Mouse (Mus musculus): Measurements from ENCODE around the gene Aanat.

The Aanat gene

DNA sequence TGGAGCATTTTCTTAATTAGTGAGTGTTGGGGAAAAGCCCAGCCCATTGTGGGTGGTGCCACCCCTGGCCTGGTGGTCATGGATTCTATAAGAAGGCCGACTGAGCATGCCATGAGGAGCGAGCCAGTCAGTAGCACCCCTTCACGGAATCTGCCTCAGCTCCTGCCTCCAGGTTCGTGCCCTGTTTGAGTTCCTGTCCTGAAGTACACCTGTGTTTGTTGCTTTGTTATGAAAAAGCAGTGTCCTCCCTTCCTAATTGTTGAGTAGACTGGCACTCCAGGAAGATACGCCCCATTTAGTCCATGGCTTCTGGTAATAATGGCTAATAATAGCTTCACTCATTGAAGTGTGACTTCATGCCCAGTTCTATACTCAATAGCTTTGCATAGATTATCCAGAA lies at the start of gene Aanat:
Gene Aanat, plus strand, starts transcription at position 123 of the 400 bp plus-strand sequence.
- no peak for DNase-seq

DNA sequence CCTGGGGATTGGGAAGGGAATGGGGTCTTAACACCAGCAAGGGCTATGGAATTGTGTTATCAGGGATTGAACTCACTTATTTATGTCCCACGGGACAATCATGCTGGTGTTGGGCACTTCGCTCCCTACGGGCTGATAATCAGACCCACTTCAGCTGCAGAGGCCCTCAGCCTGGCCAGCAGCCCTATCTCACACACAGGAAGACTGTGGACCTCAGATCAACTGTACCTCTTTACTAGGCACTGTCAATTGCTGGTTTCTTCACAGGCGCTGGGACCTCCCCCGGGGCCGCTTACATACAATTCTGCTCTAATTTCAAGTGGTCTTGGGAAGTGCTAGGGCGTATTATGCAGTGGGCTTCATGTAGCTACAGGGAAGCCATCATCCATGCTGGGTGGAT lies 49.5 kb upstream of the Aanat start:
- DNase-seq: no peak

DNA sequence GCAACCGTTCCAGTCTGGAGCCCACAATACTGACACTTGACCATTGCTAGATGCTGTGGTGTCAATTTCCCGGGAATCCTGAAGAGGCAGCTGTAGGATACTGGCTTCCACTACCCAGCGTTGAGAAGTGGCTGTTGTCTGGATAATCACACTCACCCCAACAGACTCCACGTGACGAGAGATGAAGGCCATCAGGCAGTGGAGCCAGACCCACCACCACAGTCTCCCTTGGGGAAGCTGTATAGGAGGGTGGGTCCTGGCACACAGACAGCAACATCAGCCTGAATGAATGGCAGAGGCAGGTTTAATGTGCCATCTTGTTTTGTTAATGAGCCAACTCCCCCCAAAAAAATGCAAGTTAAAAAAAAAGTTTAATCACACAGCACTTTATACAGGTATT lies 48.8 kb upstream of the Aanat start:
- no peak for DNase-seq

DNA sequence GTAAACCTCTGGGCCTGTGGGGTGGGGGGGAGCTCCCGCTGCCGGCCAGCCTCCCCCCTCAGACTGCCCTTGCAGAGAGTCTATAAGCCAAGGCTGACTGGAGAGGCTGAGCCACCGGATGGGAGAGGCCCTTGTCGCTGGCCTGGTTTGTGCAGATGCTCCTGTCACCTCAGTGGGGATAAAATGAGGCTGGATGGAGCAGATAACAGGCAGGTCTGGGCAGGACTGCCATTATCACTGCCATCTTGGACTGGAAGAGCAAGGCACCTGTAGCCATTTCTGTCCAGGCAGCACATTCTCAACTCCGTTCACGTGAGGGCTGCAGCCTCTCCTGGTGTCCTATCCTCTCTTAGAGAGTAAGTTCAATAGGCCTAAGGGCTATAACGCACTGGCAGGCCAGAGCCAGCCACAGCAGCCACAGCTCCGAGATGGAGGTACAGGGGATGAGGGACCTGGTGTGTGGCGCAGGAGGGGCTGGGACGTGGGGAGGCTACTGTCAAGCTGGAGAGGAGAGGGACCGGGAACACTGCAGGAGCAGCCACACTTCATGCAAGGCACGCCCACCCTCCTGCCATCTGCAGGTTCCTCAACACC lies 48.0 kb upstream of the Aanat start:
- no peak for DNase-seq

DNA sequence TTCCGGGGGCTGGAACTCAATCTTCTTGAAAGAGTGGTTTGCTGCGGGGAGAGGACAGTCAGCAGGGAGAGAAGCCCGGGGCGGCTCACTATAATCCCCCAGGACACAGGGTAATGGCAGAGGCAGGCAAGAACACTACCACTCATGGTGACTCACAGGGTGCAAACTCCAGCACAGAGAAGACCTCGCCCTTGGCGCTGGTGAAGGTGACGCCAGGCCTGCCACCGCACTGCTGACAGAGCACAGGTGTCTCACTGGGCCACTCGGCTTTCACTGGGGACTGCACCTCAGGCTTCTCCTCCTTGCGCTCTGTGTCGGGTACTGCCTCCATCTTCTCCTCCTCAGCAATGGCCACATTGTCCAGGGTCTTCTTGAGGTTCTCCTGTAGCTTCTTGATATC lies 45.0 kb upstream of the Aanat start:
- no peak for DNase-seq

DNA sequence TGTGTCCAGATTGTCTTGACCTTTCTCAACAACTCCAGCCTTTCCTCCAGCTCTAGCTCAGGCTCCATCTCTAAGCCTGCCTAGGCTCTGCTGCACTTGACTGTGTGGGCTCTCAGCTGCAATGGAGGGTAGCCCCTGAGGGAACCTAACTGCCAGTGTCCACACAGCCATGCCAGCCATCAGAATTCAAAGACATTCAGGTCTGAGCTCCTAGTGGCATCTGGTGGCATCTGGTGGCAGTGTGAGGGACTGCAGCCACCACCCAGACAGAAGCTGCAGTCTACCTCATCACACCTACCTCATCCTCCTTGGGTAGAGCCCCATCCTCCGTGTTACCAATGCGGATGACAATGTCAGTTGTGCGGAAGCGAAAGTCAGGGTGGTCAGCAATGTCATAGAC lies 43.1 kb upstream of the Aanat start:
- DNase-seq: peak; percentile 71

DNA sequence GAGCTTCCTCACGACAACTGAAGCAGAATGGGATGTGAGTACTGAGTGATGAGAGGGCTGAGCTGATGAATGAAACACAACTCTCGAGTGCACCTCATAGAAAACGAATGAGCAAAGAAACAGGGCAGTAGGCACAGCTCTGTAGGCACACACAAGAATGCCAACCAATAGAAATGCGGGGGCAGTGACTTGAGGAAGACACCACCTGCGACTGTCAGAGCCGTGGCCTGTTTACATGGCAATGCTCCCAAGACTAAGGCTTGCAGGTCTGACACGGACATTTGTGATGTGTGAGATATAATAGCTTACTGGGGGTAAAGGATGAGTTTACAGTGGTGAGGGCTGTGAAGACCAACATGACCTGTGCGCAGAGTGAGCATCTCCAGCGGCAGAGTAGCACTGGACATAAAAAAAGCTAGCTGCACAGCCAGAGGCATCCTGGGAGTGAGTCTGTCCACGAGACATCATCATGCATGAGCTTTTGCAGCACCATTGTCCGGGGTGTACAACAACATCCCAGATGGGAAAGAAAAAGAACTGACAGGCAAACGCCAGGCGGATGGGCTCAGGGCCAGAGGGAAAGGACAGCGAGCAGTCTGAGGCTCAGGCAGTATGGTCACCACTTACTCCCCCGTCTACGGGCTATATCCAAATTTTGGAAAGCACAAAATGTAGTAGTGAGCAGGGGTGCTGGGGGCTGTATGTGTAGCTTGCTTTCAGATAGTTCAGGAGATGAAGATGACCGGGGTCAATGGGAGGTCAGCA lies 38.8 kb upstream of the Aanat start:
- DNase-seq: no peak

DNA sequence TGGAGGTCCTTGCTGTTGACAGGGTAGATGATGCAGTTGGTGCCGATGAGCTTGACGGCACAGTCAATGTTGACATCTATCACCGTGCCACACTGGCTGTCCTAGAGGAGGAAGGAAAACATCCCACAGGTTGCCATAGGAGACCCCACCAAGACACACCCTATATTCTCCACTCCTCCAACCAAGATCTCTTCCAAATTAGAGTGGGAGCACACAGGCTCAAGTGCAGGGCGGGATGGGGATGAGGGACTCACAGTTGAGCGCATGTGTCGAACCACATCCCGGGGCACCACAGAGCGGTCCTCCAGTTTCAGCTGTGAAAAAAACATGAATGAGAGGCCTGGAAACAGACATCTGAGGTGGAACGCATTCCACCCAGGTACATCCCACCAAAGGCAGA lies 37.5 kb upstream of the Aanat start:
- DNase-seq: no peak

DNA sequence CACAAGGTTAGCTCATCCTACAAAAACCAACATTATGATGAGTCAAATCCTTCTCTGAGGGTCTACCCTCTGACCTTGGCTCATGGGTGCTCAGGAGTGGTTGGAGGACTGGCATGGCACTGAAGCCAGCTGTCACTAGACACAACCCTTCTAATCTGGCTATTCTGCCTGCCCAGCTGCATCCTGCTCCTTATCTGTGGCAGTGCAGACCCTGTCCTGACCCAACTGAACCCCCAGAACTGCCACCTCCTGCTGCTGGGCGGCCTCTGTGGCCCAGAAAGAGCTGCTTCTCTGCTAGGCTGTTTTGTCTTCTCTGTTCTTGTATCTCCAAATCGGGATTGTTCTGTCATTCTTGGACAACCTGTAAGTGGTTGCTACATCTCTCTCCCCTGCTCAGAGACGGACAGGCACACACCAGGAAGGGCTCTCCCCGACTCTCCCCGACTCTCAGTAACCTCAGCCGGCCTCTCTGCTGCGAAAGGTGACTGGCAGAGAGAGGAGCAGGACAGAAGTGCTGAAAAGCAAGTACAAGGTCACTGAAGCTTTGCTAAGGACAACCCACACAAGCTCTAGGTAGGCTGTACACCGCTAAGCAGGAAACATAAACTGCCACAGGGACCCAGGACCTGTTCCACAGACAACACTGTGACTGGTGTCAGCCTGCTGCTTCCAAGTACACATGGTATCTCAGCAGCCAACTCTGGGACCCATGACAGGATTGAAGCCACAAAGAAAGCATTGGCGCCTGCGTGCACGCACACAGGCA lies 36.8 kb upstream of the Aanat start:
- DNase-seq: no peak

DNA sequence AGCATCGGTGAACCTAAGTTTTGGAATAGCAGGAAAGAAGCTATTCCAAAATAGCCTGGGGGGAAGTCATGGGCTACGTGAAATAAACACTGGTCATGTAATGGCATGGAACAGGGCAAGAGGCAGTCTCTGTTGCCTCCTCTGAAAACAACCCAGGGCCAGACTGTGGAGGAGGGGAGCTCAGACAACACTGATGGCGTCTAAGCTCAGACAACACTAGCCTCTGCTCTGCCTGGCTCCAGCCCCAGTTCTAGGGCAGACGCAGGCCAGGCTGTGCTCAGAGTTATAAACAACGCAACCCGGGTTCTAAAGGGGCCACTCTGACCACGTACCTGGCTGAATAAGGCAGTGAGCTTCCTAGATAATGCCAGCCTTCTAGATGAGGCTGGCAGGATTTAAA lies 35.5 kb upstream of the Aanat start:
- DNase-seq: peak; percentile 41

DNA sequence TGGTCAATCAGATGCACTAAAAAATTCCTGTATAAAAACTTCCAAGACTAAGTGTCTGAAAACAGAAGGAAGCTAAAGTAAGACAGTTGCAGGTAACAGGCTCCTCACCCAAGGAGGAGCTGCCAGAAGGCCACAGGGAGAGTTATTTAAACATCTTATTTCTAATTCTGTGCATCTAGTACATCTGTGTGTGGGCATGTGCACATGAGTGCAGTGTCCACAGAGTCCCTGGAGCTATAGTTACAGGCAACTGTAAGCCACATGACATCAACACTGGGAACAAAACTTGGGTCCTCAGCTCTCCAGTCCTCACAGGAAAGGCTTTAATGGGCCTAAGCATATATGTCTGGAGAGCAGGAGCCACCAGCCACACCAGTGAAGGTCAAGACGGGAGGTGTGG lies 34.0 kb upstream of the Aanat start:
- no peak for DNase-seq

DNA sequence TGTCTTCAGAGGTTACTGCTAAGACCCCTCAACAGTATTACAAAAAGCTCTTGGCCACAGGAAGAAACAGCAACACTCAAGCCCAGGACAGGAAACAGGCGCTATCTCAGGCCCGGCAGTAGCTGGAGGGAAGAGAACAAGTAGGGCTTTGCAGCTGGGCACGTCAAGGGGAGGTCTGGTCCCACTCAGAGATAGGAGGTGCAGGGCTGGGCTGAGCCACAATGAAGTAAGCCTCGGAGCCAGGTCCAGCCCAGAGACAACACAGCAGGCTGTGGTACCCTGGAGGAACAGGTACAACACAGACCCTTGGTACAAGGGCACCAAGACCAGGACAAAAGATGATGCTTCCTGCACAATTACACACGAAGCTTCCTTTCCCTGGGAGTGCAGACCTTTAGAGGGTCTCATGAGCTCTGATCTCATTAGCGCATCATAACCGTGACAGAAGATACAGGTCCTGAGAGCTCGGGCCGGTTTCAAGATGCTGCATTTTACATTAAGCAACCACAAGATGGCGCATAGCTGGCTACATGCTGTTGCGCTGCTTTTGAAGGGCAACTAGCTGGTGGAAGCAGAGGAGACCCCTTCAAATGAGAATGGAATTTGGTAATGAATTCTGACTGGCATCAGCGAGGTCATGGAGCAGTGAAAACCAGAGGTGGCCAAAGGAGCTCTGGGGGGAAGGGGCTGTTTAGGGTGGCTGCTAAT lies 31.9 kb upstream of the Aanat start:
- DNase-seq: peak; percentile 58

DNA sequence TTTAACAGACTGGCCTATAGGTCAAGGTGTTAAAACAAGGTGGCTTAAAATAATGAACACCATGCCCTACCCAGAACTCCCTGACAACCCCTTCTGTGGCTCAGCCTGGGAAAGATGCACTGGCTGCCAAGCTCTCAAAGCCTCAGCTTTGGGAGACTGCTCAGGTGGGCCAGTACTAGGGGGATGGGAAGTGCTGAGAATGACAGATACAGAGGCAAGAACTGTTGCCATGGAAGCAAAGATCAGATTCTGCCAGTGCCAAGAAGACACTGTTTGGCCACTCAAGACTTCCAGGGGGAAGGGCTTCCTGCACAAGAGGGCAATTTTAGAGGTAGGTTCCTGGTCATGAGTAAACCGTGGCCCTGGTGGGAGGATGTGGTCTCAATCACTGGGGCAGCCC lies 30.7 kb upstream of the Aanat start:
- no peak for DNase-seq

DNA sequence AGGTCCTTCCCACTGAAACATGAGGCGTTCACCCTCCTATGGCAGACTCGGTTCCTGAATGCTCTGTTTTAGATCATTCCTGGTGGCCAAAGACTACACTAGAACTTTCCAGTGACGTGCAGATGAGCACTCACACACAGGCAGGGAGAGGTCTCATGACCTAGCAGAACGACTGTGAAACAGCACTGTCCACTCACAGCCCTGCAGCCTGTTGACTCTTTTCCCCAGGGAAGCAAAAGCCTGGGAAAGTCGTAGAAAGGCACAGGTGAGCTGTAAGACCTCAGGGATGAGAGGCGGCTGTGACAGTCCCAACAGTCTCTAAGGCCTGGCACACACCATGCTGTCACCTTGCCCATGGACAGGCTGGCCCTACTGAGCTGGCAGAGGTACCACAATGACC lies 29.9 kb upstream of the Aanat start:
- no peak for DNase-seq

DNA sequence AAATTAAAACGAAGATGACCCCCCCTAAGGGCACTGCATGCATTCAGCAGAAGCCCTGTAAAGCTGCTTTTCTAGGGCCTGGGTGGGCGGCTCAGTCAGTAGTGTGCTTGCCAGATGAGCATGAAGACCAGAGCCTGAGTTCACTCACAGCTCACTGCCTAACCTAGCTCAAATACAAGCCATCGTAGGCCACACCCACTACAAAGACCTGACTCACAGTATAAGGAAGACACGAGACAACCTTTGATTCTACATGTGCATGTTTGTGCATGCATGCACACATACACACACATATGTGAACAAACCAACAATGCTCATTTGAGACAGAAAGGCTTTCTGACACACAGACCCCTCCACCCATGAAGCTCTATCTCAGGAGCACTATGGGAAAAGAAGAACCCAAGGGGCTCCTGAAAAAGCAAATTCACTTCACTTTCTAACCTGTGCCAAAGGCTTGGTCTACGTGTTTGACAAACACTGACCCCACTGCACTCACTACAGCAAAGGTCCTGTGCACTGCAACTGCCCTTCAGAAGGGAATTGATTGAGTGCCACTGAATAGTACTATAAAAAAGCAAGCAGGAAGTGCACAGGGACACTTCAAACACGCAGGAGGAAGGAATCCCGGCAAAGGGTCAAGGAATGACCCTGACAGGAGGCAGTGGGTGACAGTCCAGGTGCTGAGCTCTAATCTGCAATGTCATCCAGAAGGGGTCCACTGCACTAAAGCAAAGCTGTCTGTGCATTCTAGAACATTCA lies 20.8 kb upstream of the Aanat start:
- DNase-seq: no peak

DNA sequence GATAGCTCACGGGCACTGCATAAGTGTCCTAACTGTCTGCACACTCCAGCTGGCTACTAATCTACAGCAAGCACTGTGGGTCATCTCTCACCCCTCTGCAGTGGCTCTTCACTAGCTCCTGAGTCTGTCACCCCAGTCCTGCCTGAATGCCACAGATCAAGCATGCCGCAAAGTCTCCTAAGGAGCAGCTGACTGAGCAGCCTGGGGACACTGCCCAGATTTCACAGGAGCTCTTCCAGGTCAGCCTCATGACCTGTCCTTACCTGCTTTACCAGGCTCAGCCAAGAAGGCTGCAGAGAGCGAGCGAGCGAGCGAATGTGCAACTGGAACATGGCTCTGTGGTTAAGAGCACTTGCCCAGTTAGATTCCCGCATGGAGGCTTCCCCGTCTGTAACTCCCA lies 18.7 kb upstream of the Aanat start:
- no peak for DNase-seq

DNA sequence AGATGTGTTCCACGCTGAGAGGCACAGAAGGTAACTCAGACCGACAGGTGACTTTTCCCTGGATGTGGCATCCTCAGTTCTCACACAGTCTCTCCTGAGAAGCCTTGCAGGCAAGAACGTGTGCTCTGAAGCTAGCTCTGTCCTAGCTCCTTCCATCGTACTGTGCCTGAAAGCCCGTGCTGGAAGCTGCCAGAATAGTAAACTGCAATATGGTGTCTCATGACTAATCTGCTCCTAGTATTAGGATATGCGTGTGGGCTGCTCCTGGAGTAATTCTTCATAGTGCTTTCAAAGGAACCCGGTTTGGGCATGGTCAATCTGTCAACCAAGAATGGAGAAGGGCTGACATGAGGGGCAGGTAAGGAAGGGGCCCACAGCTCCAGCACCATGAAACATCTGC lies 15.4 kb upstream of the Aanat start:
- DNase-seq: no peak

DNA sequence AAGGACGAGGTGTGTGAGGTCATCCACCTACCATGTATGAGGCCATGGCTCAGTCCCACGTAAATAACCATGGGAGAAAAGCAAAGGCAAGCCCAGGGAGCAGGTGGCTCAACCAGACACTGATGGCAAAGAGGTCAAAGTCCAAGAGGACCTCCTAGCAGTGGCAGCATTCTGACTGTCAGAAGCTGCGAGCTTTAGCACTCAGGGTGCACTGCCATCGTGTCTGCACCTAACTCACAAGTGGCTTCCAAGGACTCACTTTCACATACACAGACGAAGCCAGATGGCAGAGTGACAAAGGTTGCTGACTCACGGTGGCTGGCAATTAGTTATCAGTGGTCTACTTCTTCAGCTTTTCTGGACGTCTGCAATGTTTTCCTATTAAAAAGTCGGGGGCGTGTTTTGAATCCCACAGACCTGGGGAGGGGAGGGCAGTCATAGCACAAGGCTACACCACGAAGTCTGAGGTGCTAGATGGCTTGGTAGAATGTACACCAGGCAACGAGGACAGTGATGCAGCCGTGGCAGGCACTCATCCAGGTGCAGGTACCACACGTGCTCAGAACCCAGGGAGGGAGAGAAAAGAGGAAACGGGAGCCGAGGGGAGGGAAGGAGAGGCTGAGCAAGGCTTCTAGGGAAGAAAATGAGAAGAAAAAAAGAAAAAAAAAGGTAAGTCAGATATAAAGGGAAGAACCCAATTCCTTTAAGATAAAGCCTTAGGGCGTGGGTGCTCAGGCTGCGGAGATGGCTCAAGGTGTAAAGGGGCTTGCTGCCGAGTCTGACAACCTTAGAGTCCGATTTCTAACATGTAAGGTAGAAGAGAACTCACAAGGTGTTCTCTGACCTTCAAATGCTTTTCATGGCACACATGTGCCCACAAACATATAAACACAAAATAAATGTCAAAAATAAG lies 14.2 kb upstream of the Aanat start:
- DNase-seq: no peak

DNA sequence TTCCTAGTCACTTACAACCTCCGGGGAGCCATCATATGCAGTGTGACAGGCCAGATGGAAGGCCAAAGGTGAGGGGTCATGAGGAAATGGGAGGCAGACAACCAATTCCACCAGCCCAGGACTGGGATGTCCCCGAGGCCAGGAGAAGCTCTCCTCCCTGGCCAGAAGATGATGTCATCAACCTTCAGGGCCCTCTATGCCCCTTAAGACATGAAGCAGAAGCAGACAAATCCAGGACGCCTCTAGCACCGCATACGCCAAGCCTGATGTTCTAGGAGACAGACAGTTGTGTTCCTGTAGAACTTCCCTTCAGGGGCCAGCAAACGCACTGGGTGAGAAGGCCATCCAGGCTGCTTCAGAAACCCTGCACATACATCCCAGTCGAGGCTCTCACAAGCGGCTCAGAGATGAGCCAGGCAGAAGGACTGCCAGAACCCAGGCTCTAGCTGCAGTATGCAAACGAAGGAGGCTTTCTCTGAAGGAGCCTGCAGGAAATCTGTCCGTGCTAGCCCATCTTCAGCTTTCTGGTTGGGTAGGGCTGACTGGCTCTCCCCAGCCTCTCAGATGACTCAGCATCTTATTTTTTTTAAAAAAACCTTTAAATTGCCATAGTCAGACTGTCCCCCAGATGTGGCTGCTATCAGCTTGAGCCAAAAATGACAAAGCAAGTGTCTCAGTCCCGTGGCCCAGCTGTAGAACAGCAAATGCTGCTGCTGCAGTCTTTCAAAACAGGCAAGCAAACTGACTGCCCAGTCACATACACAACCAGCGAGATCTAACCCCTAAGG lies 13.3 kb upstream of the Aanat start:
- DNase-seq: no peak

DNA sequence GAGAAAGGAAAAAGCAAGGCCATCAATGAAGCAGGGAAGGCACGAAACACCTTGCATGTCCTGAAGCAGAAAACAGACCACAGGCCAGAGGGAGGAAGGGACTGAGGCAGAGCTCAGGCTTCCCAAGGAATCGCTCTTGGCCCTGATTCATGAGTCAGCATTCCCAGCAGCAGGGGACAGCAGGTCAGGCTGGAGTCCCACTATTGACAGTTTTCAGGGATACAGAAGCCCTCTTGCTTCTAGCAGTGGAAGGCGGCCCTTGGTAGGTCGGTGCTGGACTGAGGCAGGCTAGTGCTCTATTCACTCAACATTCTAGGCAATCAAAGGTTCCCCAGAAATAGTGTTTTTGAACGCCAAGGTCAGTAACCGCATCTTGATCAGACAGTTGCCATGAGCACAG lies 11.7 kb upstream of the Aanat start:
- DNase-seq: no peak

DNA sequence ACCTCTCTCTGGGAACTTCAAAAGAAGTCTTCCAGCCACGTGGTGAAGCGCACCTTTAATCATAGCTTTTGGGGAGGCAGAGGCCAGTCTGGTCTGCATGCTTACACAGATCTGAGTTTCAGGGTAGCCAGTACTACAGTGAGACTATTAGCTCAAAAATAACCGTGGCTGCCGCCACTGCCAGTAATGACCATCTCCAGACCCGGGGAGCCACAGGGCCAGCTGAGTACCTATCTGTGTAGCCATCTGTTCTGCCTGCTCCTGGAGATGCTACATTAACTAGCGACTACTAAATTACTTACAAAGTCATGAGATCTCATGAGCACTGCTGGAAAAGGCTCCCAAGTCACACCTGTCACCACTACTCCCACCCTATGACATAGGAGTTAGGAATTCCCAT lies 11.2 kb upstream of the Aanat start:
- no peak for DNase-seq
